Mouse (Mus musculus): ENCODE measurements around the gene Tmc5.
A peak's percentile ranks its signal among the peaks of the same experiment; 100 is the strongest.

Tmc5 gene

GRCm38 (mm10) chr7:118611185-118611749, 14.2 kb downstream of the Tmc5 start:
- no peak for DNase-seq

GRCm38 (mm10) chr7:118611933-118612332, 14.8 kb downstream of the Tmc5 start:
- DNase-seq: no peak

GRCm38 (mm10) chr7:118614076-118614475, 17.0 kb downstream of the Tmc5 start:
- no peak for DNase-seq

- DNase-seq: no peak
Measured at GRCm38 (mm10) chr7:118618104-118618503, 21.0 kb downstream of the Tmc5 start.

- no peak for DNase-seq
Measured at GRCm38 (mm10) chr7:118620243-118620906, 23.3 kb downstream of the Tmc5 start.

GRCm38 (mm10) chr7:118621094-118621493, 24.0 kb downstream of the Tmc5 start:
- no peak for DNase-seq

- DNase-seq: no peak
Measured at GRCm38 (mm10) chr7:118627550-118628298, 30.6 kb downstream of the Tmc5 start.

GRCm38 (mm10) chr7:118633094-118633493, 36.0 kb downstream of the Tmc5 start:
- no peak for DNase-seq

GRCm38 (mm10) chr7:118633951-118634350, 36.9 kb downstream of the Tmc5 start:
- no peak for DNase-seq

- no peak for DNase-seq
Measured at GRCm38 (mm10) chr7:118637466-118637865, 40.4 kb downstream of the Tmc5 start.

- no peak for DNase-seq
Measured at GRCm38 (mm10) chr7:118646237-118646636, 49.1 kb downstream of the Tmc5 start.

- peak; percentile 32 for DNase-seq
Measured at GRCm38 (mm10) chr7:118649328-118649727, 52.2 kb downstream of the Tmc5 start.

- no peak for DNase-seq
Measured at GRCm38 (mm10) chr7:118650119-118650518, 53.0 kb downstream of the Tmc5 start.

- DNase-seq: no peak
Measured at GRCm38 (mm10) chr7:118650891-118651290, 53.8 kb downstream of the Tmc5 start.

GRCm38 (mm10) chr7:118652572-118653295, 55.6 kb downstream of the Tmc5 start:
- DNase-seq: peak; percentile 48

GRCm38 (mm10) chr7:118656730-118657129, 59.6 kb downstream of the Tmc5 start:
- no peak for DNase-seq

- DNase-seq: no peak
Measured at GRCm38 (mm10) chr7:118667773-118668172, 70.7 kb downstream of the Tmc5 start.

- DNase-seq: no peak
Measured at GRCm38 (mm10) chr7:118670142-118670541, 73.0 kb downstream of the Tmc5 start.

- no peak for DNase-seq
Measured at GRCm38 (mm10) chr7:118676826-118677225, 79.7 kb downstream of the Tmc5 start.

GRCm38 (mm10) chr7:118688199-118688598, 91.1 kb downstream of the Tmc5 start:
- DNase-seq: peak; percentile 87

GRCm38 (mm10) chr7:118689088-118689487, 92.0 kb downstream of the Tmc5 start:
- peak; percentile 58 for DNase-seq

- no peak for DNase-seq
Measured at GRCm38 (mm10) chr7:118691287-118691686, 94.2 kb downstream of the Tmc5 start.

GRCm38 (mm10) chr7:118696146-118696545, 99.0 kb downstream of the Tmc5 start:
- no peak for DNase-seq
